Mouse (Mus musculus): ENCODE measurements at regions not wholly inside any gene's neighbourhood (a gene's known extent, or its start where the extent isn't known, plus 50 kb on each side); places are given as distances from the start of the nearest gene placed in this dataset.

DNA sequence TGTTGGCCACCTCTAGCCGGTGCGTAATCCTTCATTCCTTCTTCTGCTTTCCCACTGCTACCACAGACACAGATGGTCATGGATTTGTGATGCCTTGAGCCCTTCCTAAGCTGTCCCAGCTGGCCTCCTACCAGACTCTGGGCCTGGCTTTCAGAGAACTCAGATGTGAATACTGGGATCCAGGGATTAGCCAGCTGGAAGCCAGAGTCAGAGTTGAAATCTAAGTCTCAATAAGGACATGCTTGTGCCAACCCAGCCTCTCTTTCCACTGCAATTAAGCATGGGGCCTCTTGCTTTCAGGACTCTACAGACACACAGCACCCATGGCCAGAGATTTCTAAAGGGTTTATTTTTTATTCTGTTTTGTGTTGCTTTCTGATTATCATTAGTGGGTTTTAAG lies 143.1 kb upstream of the Kcnd3 start:
- TF ChIP-seq MAX (IDR thresholded peaks at IDR 0.05; ENCODE audit: low read length) (no peak), CTCF (IDR thresholded peaks at IDR 0.05 in 2 of 3, conservative IDR thresholded peaks at IDR 0.05 in 1 of 3; ENCODE audit: control insufficient read depth in 1 of 3, insufficient read depth in 1 of 3, low read depth in 2 of 3, low read length in 3 of 3, poor library complexity in 1 of 3, severe bottlenecking in 1 of 3) (no peak), EP300 (IDR thresholded peaks at IDR 0.05; ENCODE audit: low read depth in 1 of 2, low read length in 2 of 2) (no peak), USF1 (IDR thresholded peaks at IDR 0.05; ENCODE audit: low read depth, low read length) (no peak), TCF12 (IDR thresholded peaks at IDR 0.05; ENCODE audit: low read depth, low read length) (no peak), POLR2AphosphoS5 (IDR thresholded peaks at IDR 0.05; ENCODE audit: borderline replicate concordance, low read depth, low read length) (no peak), GATA1 (IDR thresholded peaks at IDR 0.05; ENCODE audit: low read depth, low read length) (no peak)
